Mouse (Mus musculus): ENCODE measurements around the gene Pak1.

Gene Pak1

DNA sequence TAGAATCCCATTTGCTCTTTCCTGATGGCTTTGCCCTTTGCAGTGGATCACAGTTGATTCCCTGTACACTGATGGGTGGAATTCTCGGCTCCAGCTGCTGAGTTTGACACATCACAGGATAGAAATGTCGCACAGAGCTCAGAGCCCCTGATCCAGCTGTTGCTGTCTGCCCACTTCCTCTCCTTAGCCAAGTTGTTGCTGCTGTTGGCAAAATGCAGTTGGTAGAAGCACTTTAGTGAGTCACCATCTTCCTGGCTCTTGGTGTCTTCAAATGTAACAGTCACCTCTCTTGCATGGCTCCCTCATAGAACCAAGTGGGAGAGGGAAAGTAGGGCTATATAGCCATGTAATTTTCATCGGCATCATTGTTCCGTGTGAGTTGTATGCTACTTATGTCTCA lies 11.2 kb upstream of the Pak1 start:
- DNase-seq (ENCODE audit: low read depth, low spot score): no peak

DNA sequence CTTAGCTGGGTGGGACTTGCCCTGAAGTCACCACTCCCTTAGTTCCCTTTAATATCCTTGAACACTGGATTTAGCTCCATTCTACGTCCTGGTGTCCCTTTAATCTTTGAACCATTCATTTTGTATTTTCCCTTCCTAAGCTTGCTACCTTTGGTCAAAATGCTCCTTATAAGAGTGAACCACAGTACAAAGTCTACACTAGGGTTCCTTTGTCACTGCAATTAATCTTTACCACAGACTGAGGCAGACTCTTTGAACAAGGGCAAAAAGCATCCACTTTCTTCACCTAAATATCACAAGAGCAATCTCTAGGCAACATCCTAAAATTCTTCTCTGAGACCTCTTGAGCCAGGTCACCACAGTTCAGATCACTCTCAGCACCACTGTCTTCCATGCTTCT lies 8.1 kb upstream of the Pak1 start:
- DNase-seq (ENCODE audit: low read depth, low spot score): no peak

GRCm38 (mm10) chr7:97780815-97781214 lies 7.5 kb upstream of the Pak1 start:
- no peak for DNase-seq (ENCODE audit: low read depth, low spot score)

DNA sequence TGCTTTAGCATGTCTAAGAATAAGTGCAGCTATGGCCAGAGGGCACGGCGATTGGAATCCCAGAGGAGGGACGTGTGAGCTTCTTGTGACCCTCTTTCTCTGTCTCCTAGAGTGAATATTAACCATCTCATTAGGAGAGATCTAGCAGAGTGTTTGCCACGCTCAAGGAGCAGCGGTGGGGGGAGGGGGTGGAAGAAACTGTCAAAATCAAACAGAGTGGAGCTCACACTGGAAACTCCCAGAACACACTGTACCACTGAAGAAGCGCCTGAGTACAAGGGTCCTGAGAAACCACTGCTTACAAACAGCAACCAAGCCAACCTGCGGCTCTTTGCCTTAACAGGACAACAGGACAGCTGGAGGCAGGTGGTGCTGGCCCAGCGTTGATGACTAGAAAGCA lies 6.8 kb upstream of the Pak1 start:
- no peak for DNase-seq (ENCODE audit: low read depth, low spot score)

DNA sequence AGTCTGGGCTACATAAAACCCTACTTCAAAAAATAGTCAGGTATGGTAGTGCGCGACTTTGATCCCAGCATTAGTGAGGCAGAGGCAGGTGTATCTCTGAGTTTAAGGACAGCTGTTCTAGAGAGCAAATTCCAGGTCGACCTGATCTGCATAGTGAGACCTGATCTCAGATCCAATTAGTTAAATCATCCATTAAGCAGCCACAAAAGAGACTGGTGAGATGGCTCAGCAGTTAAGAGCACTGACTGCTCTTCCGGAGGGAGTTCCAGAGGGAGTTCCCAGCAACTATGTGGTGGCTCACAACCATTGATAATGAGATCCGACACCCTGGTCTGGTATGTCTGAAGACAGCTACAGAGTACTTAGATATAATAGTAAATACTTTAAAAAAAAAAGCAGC lies 4.8 kb upstream of the Pak1 start:
- DNase-seq (ENCODE audit: low read depth, low spot score): no peak

GRCm38 (mm10) chr7:97788669-97789483 lies 535 bp downstream of the Pak1 start:
- no peak for DNase-seq (ENCODE audit: low read depth, low spot score)

- no peak for DNase-seq (ENCODE audit: low read depth, low spot score)
Measured at GRCm38 (mm10) chr7:97790272-97790671, 1.9 kb downstream of the Pak1 start.

GRCm38 (mm10) chr7:97792324-97792723 lies 4.0 kb downstream of the Pak1 start:
- no peak for DNase-seq (ENCODE audit: low read depth, low spot score)

- DNase-seq (ENCODE audit: low read depth, low spot score): no peak
Measured at GRCm38 (mm10) chr7:97803116-97803515, 14.8 kb downstream of the Pak1 start.

- no peak for DNase-seq (ENCODE audit: low read depth, low spot score)
Measured at GRCm38 (mm10) chr7:97804245-97805066, 16.1 kb downstream of the Pak1 start.

DNA sequence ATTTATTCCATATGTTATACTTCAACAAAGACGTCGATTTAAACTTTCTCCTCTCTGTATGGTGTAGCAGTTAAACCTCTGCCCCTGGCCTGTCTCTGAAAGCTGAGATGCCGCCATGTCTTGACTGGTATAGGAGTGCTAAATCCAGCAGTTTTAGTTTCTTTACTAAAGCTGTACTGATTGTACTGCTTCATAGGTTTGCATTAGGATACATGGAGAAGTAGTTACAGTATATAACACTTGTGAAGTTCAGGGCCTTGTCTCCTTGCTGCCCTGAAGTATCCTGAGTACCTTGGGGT lies 16.7 kb downstream of the Pak1 start:
- no peak for DNase-seq (ENCODE audit: low read depth, low spot score)

- DNase-seq (ENCODE audit: low read depth, low spot score): no peak
Measured at GRCm38 (mm10) chr7:97809307-97809706, 21.0 kb downstream of the Pak1 start.

DNA sequence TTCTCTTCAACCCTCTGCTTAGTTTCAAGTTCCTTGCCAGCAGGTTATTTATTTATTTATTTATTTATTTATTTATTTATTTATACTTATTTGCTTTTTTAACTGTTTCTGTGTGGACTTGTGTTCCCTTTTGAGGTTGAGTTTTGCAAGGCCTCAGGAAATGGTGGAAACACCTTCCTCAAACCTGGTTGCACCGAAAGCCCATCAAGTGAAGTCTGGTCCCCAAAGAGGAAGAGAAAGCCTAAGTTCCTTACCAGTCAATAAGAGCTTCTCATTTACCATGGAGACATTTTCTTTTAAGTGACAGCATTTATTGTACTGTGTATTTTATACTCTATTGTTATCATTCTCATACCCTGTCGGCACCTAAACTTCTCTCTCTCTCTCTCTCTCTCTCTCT lies 33.5 kb downstream of the Pak1 start:
- no peak for DNase-seq (ENCODE audit: low read depth, low spot score)

- no peak for DNase-seq (ENCODE audit: low read depth, low spot score)
Measured at GRCm38 (mm10) chr7:97829091-97829490, 40.8 kb downstream of the Pak1 start.

GRCm38 (mm10) chr7:97830739-97831138 lies 42.4 kb downstream of the Pak1 start:
- DNase-seq (ENCODE audit: low read depth, low spot score): no peak

DNA sequence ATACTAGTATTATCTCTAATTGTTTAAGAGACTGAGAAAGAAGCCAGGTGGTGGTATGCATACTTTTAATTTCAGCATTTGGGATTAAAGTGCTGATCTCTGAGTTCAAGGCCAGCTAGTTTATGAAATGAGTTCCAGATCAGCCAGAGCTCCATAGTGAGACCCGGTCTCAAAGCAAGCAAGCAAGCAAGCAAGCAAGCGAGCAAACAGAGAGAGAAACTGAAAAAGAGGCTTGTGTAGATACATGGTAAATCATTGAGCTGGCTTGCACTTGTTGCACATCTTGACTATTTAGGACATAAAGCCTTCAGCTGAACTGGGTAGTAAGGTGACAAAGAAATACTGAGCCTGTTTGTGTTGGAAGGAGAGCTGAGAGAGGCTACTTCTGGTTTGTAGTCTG lies 44.6 kb downstream of the Pak1 start:
- DNase-seq (ENCODE audit: low read depth, low spot score): no peak

DNA sequence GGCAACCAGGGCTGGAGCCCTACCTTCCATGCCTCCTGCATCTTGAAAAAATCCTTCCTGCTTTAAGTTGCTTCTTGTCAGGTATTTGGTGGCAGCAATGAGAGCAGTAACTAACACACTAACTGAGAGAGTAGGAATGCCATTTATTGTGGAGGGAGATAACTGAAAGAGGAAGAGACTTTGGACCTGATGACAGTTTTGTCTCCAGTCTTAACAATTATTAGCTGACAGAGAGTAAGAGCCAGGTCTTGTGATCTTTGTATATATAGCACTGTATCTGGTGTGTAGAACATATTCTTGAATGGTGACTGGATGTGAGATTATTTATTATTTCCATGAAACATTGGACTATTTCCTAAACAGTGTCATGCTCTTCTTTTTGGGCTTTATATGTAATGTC lies 50.2 kb downstream of the Pak1 start:
- no peak for DNase-seq (ENCODE audit: low read depth, low spot score)

DNA sequence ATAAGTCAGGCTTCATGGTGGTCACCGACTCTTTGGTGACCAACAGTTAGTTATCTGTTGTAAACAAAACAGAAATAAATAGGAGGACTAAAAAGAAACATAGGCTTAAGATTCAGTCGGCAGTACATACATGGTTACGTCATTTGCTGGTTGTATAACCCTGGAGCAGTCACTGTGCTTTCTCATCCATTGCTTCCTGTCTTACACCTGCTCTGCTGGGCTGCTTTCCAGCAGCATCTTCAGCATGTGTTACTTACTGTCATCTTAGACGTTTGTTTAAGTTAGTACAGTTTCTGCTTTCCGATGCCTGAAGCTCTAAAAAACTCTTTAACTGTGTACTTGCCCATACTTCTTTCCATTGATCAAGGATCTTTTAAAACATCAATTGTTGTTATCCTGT lies 53.0 kb downstream of the Pak1 start:
- DNase-seq (ENCODE audit: low read depth, low spot score): no peak

DNA sequence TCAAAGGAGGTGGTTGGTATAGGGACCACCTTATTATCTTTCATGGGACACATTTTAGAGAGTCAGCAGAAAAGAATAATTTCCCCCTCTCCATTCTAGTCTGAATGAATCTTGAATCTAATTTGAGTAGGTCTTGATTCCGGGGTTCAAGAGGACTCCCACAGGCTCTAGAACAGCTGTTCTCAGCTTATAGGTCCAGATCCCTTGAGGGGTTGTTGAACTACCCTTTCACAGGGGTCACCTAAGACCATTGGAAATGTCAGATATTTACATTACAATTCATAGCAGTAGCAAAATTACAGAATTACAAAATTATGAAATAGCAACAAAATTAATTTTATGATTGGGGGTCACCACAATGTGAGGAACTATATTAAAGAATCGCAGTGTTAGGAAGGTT lies 54.0 kb downstream of the Pak1 start:
- DNase-seq (ENCODE audit: low read depth, low spot score): no peak

- peak; percentile 6 for DNase-seq (ENCODE audit: low read depth, low spot score)
Measured at GRCm38 (mm10) chr7:97842806-97843570, 54.6 kb downstream of the Pak1 start.

DNA sequence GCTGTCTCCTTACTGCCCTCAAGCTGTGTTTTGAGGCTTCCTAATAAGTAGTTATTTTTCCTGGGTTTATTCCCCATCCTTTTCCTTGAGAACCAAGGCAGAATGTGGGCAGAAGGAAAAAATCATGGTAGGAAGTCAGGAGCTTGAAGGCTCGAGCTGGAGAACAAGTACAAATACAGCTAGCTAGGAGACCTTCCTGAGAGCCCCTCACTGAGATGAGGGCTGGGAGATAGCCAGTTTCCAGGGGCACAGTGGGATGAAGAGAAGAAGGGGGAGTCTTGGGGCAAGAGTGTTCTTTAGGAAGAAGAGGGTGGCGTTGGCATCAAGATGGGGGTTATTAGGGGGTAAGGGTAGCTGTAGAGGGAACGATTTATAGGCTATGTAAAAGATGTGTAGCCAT lies 56.1 kb downstream of the Pak1 start:
- no peak for DNase-seq (ENCODE audit: low read depth, low spot score)

- no peak for DNase-seq (ENCODE audit: low read depth, low spot score)
Measured at GRCm38 (mm10) chr7:97845546-97845945, 57.2 kb downstream of the Pak1 start.
